ENCODE assay signal across 21 mouse cellular contexts in genomic region chrX:166107184-166107716, GRCm38 (mm10).
"Had no signal": no experiment of that assay in that cellular context is flagged by ENCODE, and none has a peak within 500 bp of the region (broad histone marks: within the 10 kb centered on the region; RNA-seq: fewer than 3 reads in every experiment).

No protein-coding gene starts in this region.

- H3K9ac ChIP-seq: kidney, embryonic 15.5 days; limb, embryonic 15.5 days; liver, embryonic 14.5 days; liver, postnatal 0 days; lung, embryonic 15.5 days; midbrain, embryonic 12.5 days; midbrain, embryonic 15.5 days; neural tube, embryonic 12.5 days; neural tube, embryonic 15.5 days had no signal

- ATAC-seq: liver, postnatal 0 days; midbrain, embryonic 15.5 days had no signal

- H3K4me3 ChIP-seq: kidney, embryonic 15.5 days; left cerebral cortex, adult 2 months; limb, embryonic 15.5 days; lung, embryonic 15.5 days; midbrain, embryonic 12.5 days; midbrain, embryonic 15.5 days; neural tube, embryonic 12.5 days; neural tube, embryonic 15.5 days had no signal

- H3K27ac ChIP-seq: kidney, embryonic 15.5 days; left cerebral cortex, adult 2 months; limb, embryonic 15.5 days; liver, embryonic 14.5 days; lung, embryonic 15.5 days; midbrain, embryonic 12.5 days; midbrain, embryonic 15.5 days; neural tube, embryonic 12.5 days; neural tube, embryonic 15.5 days had no signal

- H3K27me3 ChIP-seq: limb, embryonic 15.5 days; lung, embryonic 15.5 days; midbrain, embryonic 12.5 days; midbrain, embryonic 15.5 days; neural tube, embryonic 12.5 days; neural tube, embryonic 15.5 days had no signal

- H3K4me1 ChIP-seq: kidney, embryonic 15.5 days; limb, embryonic 15.5 days; lung, embryonic 15.5 days; midbrain, embryonic 12.5 days; midbrain, embryonic 15.5 days; neural tube, embryonic 12.5 days; neural tube, embryonic 15.5 days had no signal

- H3K4me2 ChIP-seq: kidney, embryonic 15.5 days; limb, embryonic 15.5 days; liver, embryonic 11.5 days; lung, embryonic 15.5 days; midbrain, embryonic 12.5 days; midbrain, embryonic 15.5 days; neural tube, embryonic 12.5 days; neural tube, embryonic 15.5 days had no signal

- H3K36me3 ChIP-seq: kidney, embryonic 15.5 days; limb, embryonic 15.5 days; lung, embryonic 15.5 days; midbrain, embryonic 12.5 days; midbrain, embryonic 15.5 days; neural tube, embryonic 12.5 days; neural tube, embryonic 15.5 days had no signal

- H3K9me3 ChIP-seq: kidney, embryonic 15.5 days; limb, embryonic 15.5 days; lung, embryonic 15.5 days; midbrain, embryonic 12.5 days; midbrain, embryonic 15.5 days; neural tube, embryonic 12.5 days; neural tube, embryonic 15.5 days had no signal

- DNase-seq: kidney, adult 11 months; kidney, adult 8-10 months; kidney, postnatal 10 days; kidney, postnatal 36 days; layer of hippocampus, postnatal 36 days; liver, postnatal 0 days; lung, postnatal 10 days; lung, postnatal 4 days; retina, postnatal 1 day; thymus, adult 18-20 months; thymus, postnatal 36 days had no signal
